Mouse (Mus musculus) forebrain, embryonic 15.5 days (tissue): Measurements from ENCODE around the gene Mylk3. TPM values are rescaled to one million over a fixed set of nuclear protein-coding genes. Genes with fewer than 3 reads are reported as not detected.

ENCODE experiments used
- ATAC-seq: fragments of 200-750 bp; cut with Nextera tagmentation; replicated peaks from 2 replicates; pipeline ENCODE4 v1.8.0; 2017; ENCODE audit warnings: mild to moderate bottlenecking, moderate TSS enrichment, moderate library complexity
- H3K27ac ChIP-seq: fragments of 300-500 bp; sonication (generic); replicated peaks from 2 replicates; pipeline ENCODE4 v1.5.1; 2015; ENCODE audit warnings: mild to moderate bottlenecking, inconsistent platforms
- H3K27me3 ChIP-seq: fragments of 300-500 bp; sonication (generic); 2 replicates; pipeline ENCODE4 v1.6.1; 2015; ENCODE audit warnings: inconsistent platforms
- H3K36me3 ChIP-seq: fragments of 300-500 bp; sonication (generic); 2 replicates; pipeline ENCODE4 v1.6.1; 2015; ENCODE audit warnings: mild to moderate bottlenecking, inconsistent platforms
- H3K4me1 ChIP-seq: fragments of 300-500 bp; sonication (generic); 2 replicates; pipeline ENCODE4 v1.6.1; 2015; ENCODE audit warnings: inconsistent platforms
- H3K4me2 ChIP-seq: fragments of 300-500 bp; sonication (generic); replicated peaks from 2 replicates; pipeline ENCODE4 v1.6.1; 2015; ENCODE audit warnings: mild to moderate bottlenecking, inconsistent platforms
- H3K4me3 ChIP-seq: fragments of 300-500 bp; sonication (generic); 2 replicates; pipeline ENCODE4 v1.5.1; 2015; ENCODE audit warnings: mild to moderate bottlenecking, inconsistent platforms
- H3K9ac ChIP-seq: fragments of 300-500 bp; sonication (generic); replicated peaks from 2 replicates; pipeline ENCODE4 v1.6.1; 2015; ENCODE audit warnings: mild to moderate bottlenecking, inconsistent platforms
- H3K9me3 ChIP-seq: fragments of 300-500 bp; sonication (generic); 2 replicates; pipeline ENCODE4 v1.6.1; 2016; ENCODE audit warnings: inconsistent platforms
- WGBS: fragments of 180-500 bp; shearing (Covaris S2); methylation state at CpG from one replicate; pipeline ENCODE4 v1.1.7; 2015; ENCODE audit warnings: mixed read lengths; 5-methylcytosine and 5-hydroxymethylcytosine counted together
- polyA plus RNA-seq: library from polyadenylated mRNA; unstranded; fragments of >200 nt; fragmentation: Nextera tagmentation; extraction: Ambion mirVana; gene quantifications from 2 replicates; pipeline ENCODE4 v1.2.1, GENCODE M21; 2015

Gene Mylk3
- polyA plus RNA-seq, 1 experiment from 2014 or later: 0.51 TPM

- Histone ChIP-seq H3K27ac (no peak overlapping the region), H3K9ac (no peak overlapping the region), H3K27me3 (no peaks in the 10 kb centered on the region), H3K4me1 (no peaks in the 10 kb centered on the region), H3K4me3 (no peak overlapping the region), H3K9me3 (no peaks in the 10 kb centered on the region), H3K4me2 (no peak overlapping the region), H3K36me3 (no peaks in the 10 kb centered on the region)
- no peak for ATAC-seq
- WGBS: 79% methylated on average over 4 of the region's 4 CpGs
These were observed 48.5 kb downstream of the Mylk3 start for GRCm38 (mm10) chr8:85337681-85338080.

GRCm38 (mm10) chr8:85336211-85336933, 49.8 kb downstream of the Mylk3 start:
- 85% methylated on average over 6 of the region's 6 CpGs for WGBS

GRCm38 (mm10) chr8:85335105-85335504, 51.0 kb downstream of the Mylk3 start:
- Histone ChIP-seq H3K27ac (no peak overlapping the region), H3K9me3 (no peaks in the 10 kb centered on the region), H3K4me2 (no peak overlapping the region), H3K27me3 (no peaks in the 10 kb centered on the region), H3K36me3 (no peaks in the 10 kb centered on the region), H3K4me1 (no peaks in the 10 kb centered on the region), H3K4me3 (no peak overlapping the region), H3K9ac (no peak overlapping the region)
- no peak for ATAC-seq

More at GRCm38 (mm10) chr8:85336211-85336933, 49.8 kb downstream of the Mylk3 start:
- no peak overlapping the region for H3K4me2 ChIP-seq
- H3K27me3 ChIP-seq: no peaks in the 10 kb centered on the region
- H3K27ac ChIP-seq: no peak overlapping the region
- no peak for ATAC-seq
- H3K4me1 ChIP-seq: no peaks in the 10 kb centered on the region
- no peaks in the 10 kb centered on the region for H3K9me3 ChIP-seq
- H3K36me3 ChIP-seq: no peaks in the 10 kb centered on the region
- H3K4me3 ChIP-seq: no peak overlapping the region
- H3K9ac ChIP-seq: no peak overlapping the region

- no peak for ATAC-seq
- no peak overlapping the region for H3K9ac ChIP-seq
- H3K27ac ChIP-seq: no peak overlapping the region
- H3K36me3 ChIP-seq: no peaks in the 10 kb centered on the region
- 79% methylated on average over 1 of the region's 1 CpGs for WGBS
- H3K4me3 ChIP-seq: no peak overlapping the region
- H3K4me1 ChIP-seq: no peaks in the 10 kb centered on the region
- H3K9me3 ChIP-seq: no peaks in the 10 kb centered on the region
- H3K27me3 ChIP-seq: no peaks in the 10 kb centered on the region
- no peak overlapping the region for H3K4me2 ChIP-seq
These were observed 56.6 kb downstream of the Mylk3 start for GRCm38 (mm10) chr8:85329506-85329905.

GRCm38 (mm10) chr8:85327036-85327435, 59.1 kb downstream of the Mylk3 start:
- no peak overlapping the region for H3K4me3 ChIP-seq
- no peak for ATAC-seq
- no peak overlapping the region for H3K4me2 ChIP-seq
- no peaks in the 10 kb centered on the region for H3K9me3 ChIP-seq
- H3K27ac ChIP-seq: no peak overlapping the region
- no peaks in the 10 kb centered on the region for H3K4me1 ChIP-seq
- H3K36me3 ChIP-seq: no peaks in the 10 kb centered on the region
- no peak overlapping the region for H3K9ac ChIP-seq
- no peaks in the 10 kb centered on the region for H3K27me3 ChIP-seq
- WGBS: 81% methylated on average over 9 of the region's 9 CpGs

- Histone ChIP-seq H3K9me3 (no peaks in the 10 kb centered on the region; the same call in 1 of the 2 replicates), H3K36me3 (no peaks in the 10 kb centered on the region)
- WGBS: 81% methylated on average over 3 of the region's 3 CpGs
These were observed 63.1 kb downstream of the Mylk3 start for GRCm38 (mm10) chr8:85323084-85323483.

GRCm38 (mm10) chr8:85321981-85322380, 64.2 kb downstream of the Mylk3 start:
- Histone ChIP-seq H3K27me3 (no peaks in the 10 kb centered on the region), H3K4me2 (no peak overlapping the region), H3K4me3 (no peak overlapping the region), H3K9me3 (no peaks in the 10 kb centered on the region; the same call in 1 of the 2 replicates), H3K9ac (no peak overlapping the region), H3K4me1 (no peaks in the 10 kb centered on the region), H3K27ac (no peak overlapping the region), H3K36me3 (no peaks in the 10 kb centered on the region)
- 88% methylated on average over 15 of the region's 15 CpGs for WGBS
- ATAC-seq: no peak

More at GRCm38 (mm10) chr8:85323084-85323483, 63.1 kb downstream of the Mylk3 start:
- no peak for ATAC-seq
- Histone ChIP-seq H3K9ac (no peak overlapping the region), H3K27me3 (no peaks in the 10 kb centered on the region), H3K27ac (no peak overlapping the region), H3K4me3 (no peak overlapping the region), H3K4me1 (no peaks in the 10 kb centered on the region), H3K4me2 (no peak overlapping the region)

- Histone ChIP-seq H3K9ac (no peak overlapping the region), H3K4me1 (no peaks in the 10 kb centered on the region), H3K36me3 (no peaks in the 10 kb centered on the region), H3K9me3 (no peaks in the 10 kb centered on the region; the same call in 1 of the 2 replicates), H3K4me2 (no peak overlapping the region), H3K27me3 (no peaks in the 10 kb centered on the region), H3K27ac (no peak overlapping the region), H3K4me3 (no peak overlapping the region)
- ATAC-seq: no peak
- WGBS: 96% methylated on average over 4 of the region's 4 CpGs
These were observed 67.6 kb downstream of the Mylk3 start for GRCm38 (mm10) chr8:85318534-85318933.

GRCm38 (mm10) chr8:85313036-85313435, 73.1 kb downstream of the Mylk3 start:
- ATAC-seq: no peak
- no peaks in the 10 kb centered on the region for H3K4me1 ChIP-seq
- peaks cover 16% of the 10 kb centered on the region for H3K36me3 ChIP-seq
- no peak overlapping the region for H3K4me3 ChIP-seq
- H3K9ac ChIP-seq: no peak overlapping the region
- no peaks in the 10 kb centered on the region for H3K27me3 ChIP-seq
- no peak overlapping the region for H3K4me2 ChIP-seq
- H3K27ac ChIP-seq: no peak overlapping the region
- H3K9me3 ChIP-seq: no peaks in the 10 kb centered on the region
- 84% methylated on average over 3 of the region's 3 CpGs for WGBS

- no peaks in the 10 kb centered on the region for H3K4me1 ChIP-seq
- H3K9me3 ChIP-seq: no peaks in the 10 kb centered on the region
- no peaks in the 10 kb centered on the region for H3K27me3 ChIP-seq
- no peak overlapping the region for H3K9ac ChIP-seq
- no peak overlapping the region for H3K4me2 ChIP-seq
- ATAC-seq: no peak
- H3K36me3 ChIP-seq: peaks cover 26% of the 10 kb centered on the region
- no peak overlapping the region for H3K27ac ChIP-seq
- H3K4me3 ChIP-seq: no peak overlapping the region
These were observed 74.4 kb downstream of the Mylk3 start for GRCm38 (mm10) chr8:85311743-85312142.

GRCm38 (mm10) chr8:85308564-85308963, 77.6 kb downstream of the Mylk3 start:
- Histone ChIP-seq H3K9ac (no peak overlapping the region), H3K27ac (no peak overlapping the region), H3K27me3 (no peaks in the 10 kb centered on the region), H3K9me3 (no peaks in the 10 kb centered on the region), H3K4me2 (no peak overlapping the region), H3K4me1 (no peaks in the 10 kb centered on the region), H3K4me3 (no peak overlapping the region), H3K36me3 (peaks cover 51% of the 10 kb centered on the region)
- ATAC-seq: no peak
- 91% methylated on average over 2 of the region's 2 CpGs for WGBS

- no peak overlapping the region for H3K9ac ChIP-seq
- 77% methylated on average over 5 of the region's 5 CpGs for WGBS
- H3K4me1 ChIP-seq: peaks cover 20% of the 10 kb centered on the region
- H3K4me2 ChIP-seq: no peak overlapping the region
- H3K9me3 ChIP-seq: no peaks in the 10 kb centered on the region
- no peak overlapping the region for H3K27ac ChIP-seq
- H3K27me3 ChIP-seq: no peaks in the 10 kb centered on the region
- ATAC-seq: no peak
- no peak overlapping the region for H3K4me3 ChIP-seq
- peaks cover 50% of the 10 kb centered on the region for H3K36me3 ChIP-seq
These were observed 82.6 kb downstream of the Mylk3 start for GRCm38 (mm10) chr8:85303531-85303930.

- no peaks in the 10 kb centered on the region for H3K9me3 ChIP-seq
- H3K27me3 ChIP-seq: no peaks in the 10 kb centered on the region
- H3K4me2 ChIP-seq: no peak overlapping the region
- WGBS: 90% methylated on average over 3 of the region's 3 CpGs
- no peak overlapping the region for H3K4me3 ChIP-seq
- no peak overlapping the region for H3K27ac ChIP-seq
- ATAC-seq: no peak
- H3K9ac ChIP-seq: no peak overlapping the region
- peaks cover 24% of the 10 kb centered on the region for H3K4me1 ChIP-seq
- H3K36me3 ChIP-seq: peaks cover 44% of the 10 kb centered on the region
These were observed 83.2 kb downstream of the Mylk3 start for GRCm38 (mm10) chr8:85302931-85303330.
